Mouse (Mus musculus): ENCODE measurements at regions not wholly inside any gene's neighbourhood (a gene's known extent, or its start where the extent isn't known, plus 50 kb on each side); places are given as distances from the start of the nearest gene placed in this dataset.

DNA sequence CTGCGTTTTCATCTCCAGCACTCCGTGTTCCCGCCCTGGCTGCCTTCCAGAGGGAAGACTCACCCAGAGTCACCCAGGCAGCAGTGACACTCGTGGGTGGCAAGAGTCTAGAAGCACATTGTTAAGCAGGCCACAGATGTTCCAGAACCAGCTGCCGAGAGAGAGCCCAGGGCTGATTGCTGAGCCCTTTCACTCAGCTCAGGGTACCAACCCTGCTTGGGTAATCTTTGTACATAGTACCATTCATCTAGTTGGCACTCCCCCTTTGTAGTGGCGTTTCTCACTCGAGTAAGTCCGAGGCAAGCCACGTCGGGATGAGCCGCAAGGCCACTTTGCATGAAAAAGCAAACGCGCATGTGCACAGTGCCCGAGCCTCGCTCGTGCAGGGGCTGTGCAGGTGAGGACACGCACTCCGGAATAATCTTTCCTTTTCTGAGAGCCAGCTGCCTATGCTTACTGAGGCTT lies 156.9 kb downstream of the Zfp281 start:
- DNase-seq (ENCODE audit: low spot score): peak; percentile 60

GRCm38 (mm10) chr1:136782261-136782660 lies 157.6 kb downstream of the Zfp281 start:
- no peak for DNase-seq (ENCODE audit: low spot score)

- no peak for DNase-seq (ENCODE audit: low spot score)
These were observed 159.5 kb downstream of the Zfp281 start for GRCm38 (mm10) chr1:136784178-136784577.

DNA sequence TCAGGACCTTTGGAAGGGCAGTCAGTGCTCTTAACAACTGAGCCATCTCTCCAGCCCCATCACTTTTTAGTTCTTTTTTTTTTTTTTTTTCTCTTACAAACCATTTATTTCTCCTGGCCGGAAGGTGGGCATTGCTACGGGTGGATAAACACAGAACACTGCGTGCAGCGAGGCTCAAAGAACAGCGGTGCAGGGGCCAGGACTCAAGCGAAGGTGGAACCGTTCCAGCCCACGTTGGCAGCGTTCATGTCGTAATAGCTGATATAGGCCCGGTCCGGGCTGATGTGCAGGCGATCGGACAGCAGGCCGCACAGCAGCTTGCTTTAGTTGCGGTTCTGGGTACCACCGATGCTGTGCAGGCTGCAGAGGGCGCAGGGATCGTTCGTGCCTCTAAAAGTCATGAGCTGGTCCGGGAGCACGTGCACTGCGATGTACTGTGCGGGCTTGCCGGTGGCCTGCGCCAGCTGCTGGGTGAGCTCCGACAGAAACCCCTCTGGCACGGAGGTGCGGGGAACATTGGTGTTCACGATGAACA lies 164.3 kb downstream of the Zfp281 start:
- no peak for DNase-seq (ENCODE audit: low spot score)

GRCm38 (mm10) chr1:136791641-136792040 lies 166.9 kb downstream of the Zfp281 start:
- DNase-seq (ENCODE audit: low spot score): no peak
